Mouse (Mus musculus): ENCODE results near the gene Ispd.

DNA sequence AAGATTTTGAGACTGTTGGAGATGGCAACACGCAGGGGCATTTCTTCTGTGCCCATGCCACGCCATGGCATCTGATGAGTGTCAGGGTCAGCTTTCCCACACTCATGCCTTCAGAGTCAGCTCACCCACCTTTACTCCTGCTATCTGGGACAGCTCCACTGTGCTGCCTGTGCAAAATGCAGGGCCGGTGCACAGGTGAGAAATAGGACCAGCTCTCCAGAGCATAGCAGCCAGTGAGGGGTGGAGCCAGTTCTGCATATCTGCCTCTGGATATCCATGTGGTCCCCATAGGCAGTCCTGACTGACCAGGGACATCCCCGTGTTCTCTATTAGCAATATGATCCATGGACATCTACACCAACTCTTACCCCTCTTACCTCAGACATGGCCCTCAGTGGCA lies 297.0 kb downstream of the Ispd start:
- no peak for TF ChIP-seq POLR2A (IDR thresholded peaks at IDR 0.05; ENCODE audit: borderline replicate concordance, extremely low read depth, low read depth, low read length)
- no peak for TF ChIP-seq CTCF (IDR thresholded peaks at IDR 0.05; ENCODE audit: insufficient read depth, low read length)
